Mouse (Mus musculus) bone marrow macrophage, adult 2 months (primary cell): Measurements from ENCODE around the gene Sap30l. TPM values are rescaled to one million over a fixed set of nuclear protein-coding genes. Genes with fewer than 3 reads are reported as not detected.
A peak's percentile ranks its signal among the peaks of the same experiment; 100 is the strongest.
"Not testable (repeated sequence)": the region's sequence is repeated elsewhere in the genome, so short reads cannot be mapped to it uniquely, and the experiment has no call there.

Experiments
- H3K27ac ChIP-seq: 2 replicates; pipeline ENCODE4 v1.5.1; 2012; ENCODE audit warnings: low read depth, low read length; ENCODE audit not compliant: insufficient read depth
- H3K4me1 ChIP-seq: 2 replicates; pipeline ENCODE4 v1.6.1; 2012; ENCODE audit warnings: low read length; ENCODE audit not compliant: control insufficient read depth, insufficient read depth
- H3K4me3 ChIP-seq: 2 replicates; pipeline ENCODE4 v1.5.1; 2012; ENCODE audit warnings: mild to moderate bottlenecking, low read length, moderate library complexity; ENCODE audit not compliant: insufficient read depth
- CTCF ChIP-seq: IDR thresholded peaks from 2 replicates; pipeline ENCODE4 v1.5.1; 2012; ENCODE audit warnings: low read depth, mild to moderate bottlenecking, low read length, moderate library complexity
- POLR2A ChIP-seq: IDR thresholded peaks from 2 replicates; pipeline ENCODE4 v1.6.1; 2012; ENCODE audit warnings: mild to moderate bottlenecking, low read depth, low read length, borderline replicate concordance
- polyA plus RNA-seq: library from polyadenylated mRNA; stranded (reverse); fragments of >200 nt; gene quantifications from 2 replicates; pipeline ENCODE4 v1.2.4, GENCODE M21; 2012; ENCODE audit not compliant: missing spikeins, insufficient read depth, insufficient read length

The Sap30l gene
- polyA plus RNA-seq, 1 experiment: 28.4 TPM

DNA sequence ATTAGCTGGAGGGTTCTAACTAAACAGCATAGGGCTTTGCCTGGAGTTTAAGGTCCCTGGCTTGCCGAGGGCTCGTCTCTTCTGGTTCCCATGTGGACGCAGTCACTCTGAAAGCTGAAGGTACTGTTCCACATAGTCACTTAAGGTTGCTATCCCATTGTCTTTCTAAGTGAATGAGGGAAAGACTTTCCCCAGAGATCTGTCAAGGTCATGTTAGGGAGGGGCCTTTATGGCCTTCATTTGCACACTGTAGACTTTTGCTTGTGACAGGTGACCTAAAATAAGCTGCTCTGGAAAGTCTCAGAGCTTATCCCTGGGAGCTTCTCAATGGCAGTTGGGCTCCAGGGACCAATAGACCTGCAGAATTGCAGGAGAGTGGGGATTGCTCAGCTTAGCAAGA, 12.2 kb downstream of the Sap30l start:
- TF ChIP-seq POLR2A (no peak), CTCF (no peak)
- Histone ChIP-seq H3K4me3 (no peak overlapping the region), H3K27ac (no peak overlapping the region), H3K4me1 (no peaks in the 10 kb centered on the region)

DNA sequence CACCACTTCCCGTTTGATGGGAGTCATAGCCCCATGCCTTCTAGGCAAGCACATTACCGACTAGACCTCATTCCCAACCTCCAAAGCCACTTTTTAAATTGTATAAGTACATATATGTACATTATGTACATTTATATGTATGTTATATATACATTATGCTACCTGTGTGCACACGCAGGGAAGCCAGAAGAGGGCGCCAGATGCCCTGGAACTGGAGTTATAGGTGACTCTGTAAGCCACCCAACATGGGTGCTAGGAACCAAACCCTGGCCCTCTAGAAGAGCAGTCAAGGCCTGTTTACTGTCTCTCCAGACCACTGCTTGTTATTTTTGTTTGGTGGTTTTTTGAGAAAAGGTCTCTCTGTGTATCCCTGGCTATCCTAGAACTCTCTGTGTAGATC, 16.8 kb downstream of the Sap30l start:
- no peak overlapping the region for H3K27ac ChIP-seq
- H3K4me1 ChIP-seq: no peaks in the 10 kb centered on the region
- no peak for TF ChIP-seq CTCF
- TF ChIP-seq POLR2A: no peak
- no peak overlapping the region for H3K4me3 ChIP-seq

DNA sequence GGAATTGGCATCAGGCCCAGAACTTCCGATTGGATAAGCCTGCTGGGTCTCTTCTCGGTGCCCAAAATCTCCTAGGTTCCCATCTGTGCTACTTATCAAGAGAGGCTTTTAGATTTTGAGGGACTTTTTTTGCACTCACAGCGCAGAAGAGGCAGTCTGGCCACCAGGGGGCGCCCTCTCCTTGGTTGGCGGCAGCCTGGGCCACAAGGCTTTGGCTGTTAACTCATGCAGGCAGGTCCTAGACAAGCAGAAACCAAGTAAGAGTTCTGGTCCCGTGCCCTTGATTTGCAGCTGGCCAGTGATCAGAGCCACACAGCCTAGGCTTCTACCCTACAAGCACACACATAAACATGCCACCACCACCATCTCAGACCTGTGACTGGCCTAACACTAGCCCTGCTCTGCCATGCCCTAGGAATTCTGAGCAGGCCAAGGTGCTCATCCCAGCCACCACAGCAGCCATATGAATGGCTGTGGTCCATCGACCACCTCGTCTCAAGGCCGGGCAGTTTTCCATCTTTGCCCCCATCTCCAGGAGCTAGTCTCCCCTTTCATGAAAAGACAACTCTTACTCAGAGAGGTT, 18.7 kb downstream of the Sap30l start:
- no peaks in the 10 kb centered on the region for H3K4me1 ChIP-seq
- peak; percentile 71; the same call in 1 of the 2 replicates for TF ChIP-seq CTCF
- no peak for TF ChIP-seq POLR2A

DNA sequence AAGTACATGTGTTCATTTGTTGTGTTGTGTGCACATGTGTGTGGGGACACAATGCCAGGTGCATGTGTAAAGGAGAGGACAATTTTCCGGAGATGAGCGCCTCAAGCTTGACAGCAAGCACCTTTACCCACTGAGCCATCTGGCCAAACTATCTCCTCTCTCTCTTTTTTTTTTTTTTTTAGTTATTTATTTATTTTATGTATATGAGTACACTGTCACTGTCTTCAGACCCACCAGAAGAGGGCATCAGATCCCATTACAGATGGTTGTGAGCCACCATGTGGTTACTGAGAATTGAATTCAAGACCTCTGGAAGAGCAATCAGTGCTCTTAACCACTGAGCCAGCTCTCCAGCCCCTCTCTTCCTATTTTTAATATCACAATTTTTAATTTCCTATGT, 21.7 kb downstream of the Sap30l start:
- H3K4me3 ChIP-seq, H3K27ac ChIP-seq, H3K4me1 ChIP-seq: not testable (repeated sequence)

More for the DNA sequence above, 18.7 kb downstream of the Sap30l start:
- H3K27ac ChIP-seq: no peak overlapping the region
- no peak overlapping the region for H3K4me3 ChIP-seq

DNA sequence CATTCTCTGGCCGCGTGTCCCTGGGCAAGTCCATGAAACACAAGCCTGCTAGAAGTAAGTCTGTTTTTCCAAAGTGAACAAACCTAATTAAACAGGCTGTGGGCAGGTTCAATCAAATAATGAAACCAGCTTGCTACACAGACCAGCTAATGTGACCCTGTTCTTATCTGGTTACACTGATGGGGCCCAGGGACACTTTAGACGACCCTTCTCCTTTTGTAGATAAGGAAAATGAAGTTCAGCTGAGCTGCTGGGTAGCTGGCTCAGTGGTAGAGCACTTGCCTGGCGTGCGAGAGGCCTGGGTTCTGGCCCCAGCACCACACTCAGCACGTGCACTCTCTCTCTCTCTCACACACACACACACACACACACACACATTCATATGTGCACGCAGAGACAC, 22.3 kb downstream of the Sap30l start:
- Histone ChIP-seq H3K4me1 (no peaks in the 10 kb centered on the region), H3K27ac (no peak overlapping the region), H3K4me3 (no peak overlapping the region)
- TF ChIP-seq CTCF: no peak
- no peak for TF ChIP-seq POLR2A

DNA sequence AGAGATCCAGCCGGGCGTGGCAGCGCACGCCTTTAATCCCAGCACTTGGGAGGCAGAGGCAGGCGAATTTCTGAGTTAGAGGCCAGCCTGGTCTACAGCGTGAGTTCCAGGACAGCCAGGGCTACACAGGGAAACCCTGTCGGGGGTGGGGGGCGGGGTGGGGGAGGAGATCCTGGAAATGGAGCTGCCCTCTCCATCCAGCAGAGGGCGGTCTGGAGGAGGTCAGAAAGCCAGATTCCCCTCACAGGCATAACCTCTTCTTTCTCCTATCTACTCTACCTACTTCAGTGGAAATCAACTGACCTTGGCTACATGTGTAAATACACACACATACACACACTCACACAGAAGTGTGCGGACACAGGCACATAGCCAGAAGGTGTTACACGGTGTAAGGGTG, 23.8 kb downstream of the Sap30l start:
- H3K27ac ChIP-seq, H3K4me1 ChIP-seq, H3K4me3 ChIP-seq: not testable (repeated sequence)

DNA sequence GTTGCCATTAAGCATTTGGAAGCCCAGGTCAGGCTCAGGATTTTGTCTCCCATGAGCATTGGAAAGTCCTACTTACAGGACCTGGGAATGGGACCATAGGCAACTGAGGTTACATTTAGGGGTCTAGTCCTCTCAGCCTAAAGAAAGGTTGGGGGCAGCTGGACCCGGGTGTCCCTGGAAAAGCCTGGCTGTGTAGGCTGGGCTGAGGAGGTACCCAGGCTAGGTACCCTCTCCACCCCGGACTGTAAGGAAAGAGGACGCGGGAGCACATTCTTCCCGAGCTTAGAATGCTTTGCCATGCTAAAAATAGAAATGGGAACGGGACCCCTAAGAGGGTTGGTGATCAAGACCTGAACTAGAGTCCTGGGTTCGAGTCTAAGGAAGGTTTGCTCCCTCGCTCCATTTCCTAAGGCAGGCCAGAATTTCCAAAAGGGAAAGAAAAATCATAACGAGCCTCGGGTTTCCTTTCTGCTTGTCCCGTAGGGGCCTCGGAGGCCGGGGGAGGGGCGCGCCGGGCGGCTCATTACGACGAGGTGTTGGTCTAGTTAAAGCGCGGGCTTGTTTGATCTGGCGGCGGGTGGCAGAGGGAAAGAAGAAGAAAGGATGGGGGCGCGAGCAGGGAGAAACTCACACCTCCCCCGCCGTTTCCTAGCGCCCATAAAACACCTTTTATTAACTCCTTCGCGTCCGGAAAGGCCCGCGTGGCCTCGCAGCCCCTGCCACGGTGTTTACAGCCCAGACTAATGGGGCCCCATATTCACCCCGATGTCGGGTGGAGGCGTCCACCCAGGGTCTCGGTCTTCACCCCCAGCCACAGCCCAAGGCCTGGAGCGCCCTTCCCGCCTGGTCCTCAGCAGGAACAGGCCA, 25.8 kb downstream of the Sap30l start:
- no peak overlapping the region for H3K27ac ChIP-seq
- no peak for TF ChIP-seq POLR2A
- TF ChIP-seq CTCF: no peak
- no peaks in the 10 kb centered on the region for H3K4me1 ChIP-seq
- H3K4me3 ChIP-seq: peak overlapping the region; percentile 35

DNA sequence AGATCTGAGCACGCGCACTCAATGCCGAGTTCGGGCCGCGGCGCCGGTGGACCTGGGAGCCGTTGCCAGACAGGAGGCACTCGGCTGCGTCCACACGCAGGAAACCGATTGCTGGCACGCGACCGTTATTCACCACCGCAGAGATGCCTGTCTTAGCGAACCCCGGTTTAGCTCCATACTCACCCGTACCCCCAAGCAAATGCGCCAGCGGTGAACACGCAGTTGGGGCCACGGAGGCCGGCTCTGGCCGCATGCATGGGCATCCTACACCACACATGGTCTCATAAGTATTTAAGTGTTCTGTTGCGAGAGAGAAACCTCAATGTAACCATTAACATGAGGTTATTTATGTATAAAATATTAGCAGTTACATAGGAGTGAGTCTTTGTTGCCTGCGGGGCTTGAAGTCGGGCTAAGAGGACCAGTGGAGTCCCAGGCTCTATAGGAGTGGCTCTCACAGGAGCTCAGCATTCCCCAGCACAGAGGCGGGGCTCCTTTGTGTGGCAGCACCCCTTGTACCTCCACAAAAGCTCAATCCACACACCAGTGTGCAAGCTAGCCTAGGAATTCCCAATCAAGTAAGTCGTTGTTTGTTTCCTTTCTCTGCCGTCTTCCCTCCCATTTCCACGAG, 26.6 kb downstream of the Sap30l start:
- Histone ChIP-seq H3K4me1 (no peaks in the 10 kb centered on the region), H3K27ac (no peak overlapping the region), H3K4me3 (peak overlapping the region; percentile 35)
- TF ChIP-seq CTCF (no peak), POLR2A (no peak)

DNA sequence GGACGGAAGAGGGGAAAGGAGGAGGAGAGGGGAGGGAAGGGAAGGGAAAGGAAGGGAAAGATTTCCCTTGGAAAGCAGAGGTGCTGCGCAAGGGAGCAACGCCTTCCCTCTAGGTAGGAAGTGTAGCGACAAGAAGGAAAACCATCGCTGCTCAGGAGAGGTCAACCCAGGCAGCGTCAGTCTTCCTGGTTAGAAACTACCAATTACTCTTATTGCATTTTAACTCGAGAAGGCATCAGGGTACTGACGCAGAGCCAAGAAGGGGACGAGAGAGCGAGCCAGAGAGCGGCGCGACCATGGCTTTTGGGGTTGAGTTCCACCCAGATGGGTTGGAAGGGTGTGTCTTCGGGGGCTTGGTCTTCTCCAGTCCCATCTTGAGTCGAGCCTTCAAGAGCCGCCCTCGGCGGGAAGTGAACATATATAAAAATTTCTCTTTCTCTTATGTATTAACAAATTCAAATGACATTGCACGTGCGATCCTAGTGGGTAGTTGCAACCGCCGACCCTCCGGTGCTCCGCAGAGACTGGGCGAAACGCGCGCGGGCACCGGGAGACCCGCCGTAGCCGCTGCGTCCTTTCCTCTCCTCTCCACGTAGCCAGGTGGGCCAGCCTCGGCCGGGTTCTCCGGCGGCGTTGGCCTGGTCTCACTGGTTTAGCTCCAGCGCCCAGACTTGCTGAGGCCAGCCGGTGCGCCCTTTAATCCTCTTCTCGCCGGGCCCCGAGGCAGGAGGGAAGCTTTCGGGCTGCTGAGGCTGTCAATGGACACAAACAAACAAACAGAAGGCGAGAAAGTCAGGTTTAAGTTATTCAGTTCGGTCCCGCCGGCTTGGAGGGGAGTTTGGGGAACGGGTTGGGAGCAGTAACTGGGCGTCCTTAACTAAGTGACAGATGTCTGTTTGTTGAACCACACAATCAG, 27.8 kb downstream of the Sap30l start:
- no peak for TF ChIP-seq CTCF
- TF ChIP-seq POLR2A: no peak
- Histone ChIP-seq H3K4me1 (no peaks in the 10 kb centered on the region), H3K27ac (no peak overlapping the region), H3K4me3 (no peak overlapping the region)
